Mouse (Mus musculus) cortical plate, adult 2 months (tissue): ENCODE measurements around the gene Miga1. TPM values are rescaled to one million over a fixed set of nuclear protein-coding genes. Genes with fewer than 3 reads are reported as not detected.

Experiments used
- H3K27ac ChIP-seq: fragments of 200-500 bp; 2 replicates; pipeline ENCODE4 v1.5.1; 2012; ENCODE audit warnings: low read length, control low read depth, inconsistent platforms; ENCODE audit not compliant: insufficient read depth
- H3K4me1 ChIP-seq: fragments of 200-500 bp; 2 replicates; pipeline ENCODE4 v1.6.1; 2011; ENCODE audit warnings: low read length; ENCODE audit not compliant: control insufficient read depth, insufficient read depth
- H3K4me3 ChIP-seq: fragments of 200-500 bp; 2 replicates; pipeline ENCODE4 v1.5.1; 2011; ENCODE audit warnings: mild to moderate bottlenecking, low read length, control low read depth; ENCODE audit not compliant: insufficient read depth
- CTCF ChIP-seq: fragments of 200-500 bp; IDR thresholded peaks from 2 replicates; pipeline ENCODE4 v1.5.1; 2011; ENCODE audit warnings: mild to moderate bottlenecking, control low read depth, low read length; ENCODE audit not compliant: insufficient read depth; ENCODE audit errors: extremely low read depth
- POLR2A ChIP-seq: fragments of 200-500 bp; IDR thresholded peaks from 2 replicates; pipeline ENCODE4 v1.6.1; 2011; ENCODE audit warnings: mild to moderate bottlenecking, low read length, control low read depth; ENCODE audit not compliant: insufficient read depth; ENCODE audit errors: extremely low read depth
- polyA plus RNA-seq: library from polyadenylated mRNA; depleted of rRNA; stranded (reverse); fragments of >200 nt; gene quantifications from 2 replicates; pipeline ENCODE4 v1.2.3, GENCODE M21; 2012

Gene Miga1
- polyA plus RNA-seq, 1 experiment, result 50.7 TPM

- no peak for TF ChIP-seq POLR2A
- no peak for TF ChIP-seq CTCF
Measured at GRCm38 (mm10) chr3:152305080-152305479, 35.1 kb downstream of the Miga1 start.

GRCm38 (mm10) chr3:152304093-152304815 is 36.0 kb downstream of the Miga1 start:
- peaks cover 1% of the 10 kb centered on the region; the same call in 1 of the 2 replicates for H3K4me1 ChIP-seq
- no peak overlapping the region for H3K27ac ChIP-seq
- H3K4me3 ChIP-seq, result no peak overlapping the region
- TF ChIP-seq CTCF, result no peak
- no peak for TF ChIP-seq POLR2A

More at GRCm38 (mm10) chr3:152305080-152305479, 35.1 kb downstream of the Miga1 start:
- Histone ChIP-seq H3K4me1 (peaks cover 1% of the 10 kb centered on the region; the same call in 1 of the 2 replicates), H3K27ac (no peak overlapping the region), H3K4me3 (no peak overlapping the region)

- Histone ChIP-seq H3K4me3 (no peak overlapping the region), H3K27ac (no peak overlapping the region), H3K4me1 (peaks cover 1% of the 10 kb centered on the region; the same call in 1 of the 2 replicates)
- TF ChIP-seq CTCF (no peak), POLR2A (no peak)
Measured at GRCm38 (mm10) chr3:152302991-152303390, 37.2 kb downstream of the Miga1 start.

GRCm38 (mm10) chr3:152300376-152301337 is 39.5 kb downstream of the Miga1 start:
- TF ChIP-seq CTCF (no peak), POLR2A (no peak)
- no peak overlapping the region for H3K4me3 ChIP-seq
- no peak overlapping the region for H3K27ac ChIP-seq
- peaks cover 1% of the 10 kb centered on the region; the same call in 1 of the 2 replicates for H3K4me1 ChIP-seq

GRCm38 (mm10) chr3:152295896-152296295 is 44.3 kb downstream of the Miga1 start:
- Histone ChIP-seq H3K27ac (no peak overlapping the region), H3K4me1 (no peaks in the 10 kb centered on the region; the same call in 1 of the 2 replicates), H3K4me3 (no peak overlapping the region)
- TF ChIP-seq POLR2A (no peak), CTCF (no peak)

- no peak for TF ChIP-seq POLR2A
- TF ChIP-seq CTCF, result no peak
- Histone ChIP-seq H3K4me1 (no peaks in the 10 kb centered on the region; the same call in 1 of the 2 replicates), H3K27ac (no peak overlapping the region)
Measured at GRCm38 (mm10) chr3:152294400-152294799, 45.8 kb downstream of the Miga1 start.

GRCm38 (mm10) chr3:152293530-152294181 is 46.6 kb downstream of the Miga1 start:
- no peak overlapping the region for H3K27ac ChIP-seq
- no peak overlapping the region for H3K4me3 ChIP-seq
- TF ChIP-seq POLR2A, result no peak
- no peaks in the 10 kb centered on the region; the same call in 1 of the 2 replicates for H3K4me1 ChIP-seq

More at GRCm38 (mm10) chr3:152294400-152294799, 45.8 kb downstream of the Miga1 start:
- no peak overlapping the region for H3K4me3 ChIP-seq

- Histone ChIP-seq H3K4me1 (no peaks in the 10 kb centered on the region; the same call in 1 of the 2 replicates), H3K4me3 (no peak overlapping the region), H3K27ac (no peak overlapping the region)
- TF ChIP-seq POLR2A (no peak), CTCF (no peak)
Measured at GRCm38 (mm10) chr3:152291895-152292294, 48.3 kb downstream of the Miga1 start.
